Mouse (Mus musculus) heart, postnatal 0 days (tissue): ENCODE measurements around the gene Hspa5. TPM values are rescaled to one million over a fixed set of nuclear protein-coding genes. Genes with fewer than 3 reads are reported as not detected.
"Not testable (repeated sequence)": the region's sequence is repeated elsewhere in the genome, so short reads cannot be mapped to it uniquely, and the experiment has no call there.

Experiments used
- ATAC-seq: fragments of 200-750 bp; cut with Nextera tagmentation; 2 replicates; pipeline ENCODE4 v1.8.0; 2017; ENCODE audit warnings: low read depth, moderate number of reproducible peaks, moderate library complexity; ENCODE audit not compliant: insufficient read depth
- DNase-seq: peaks from one replicate; pipeline ENCODE4 v3.0.0-alpha.2; 2016; ENCODE audit warnings: low spot score
- H3K27ac ChIP-seq: fragments of 300-500 bp; sonication (generic); 2 replicates; pipeline ENCODE4 v1.5.1; 2014; ENCODE audit warnings: low read depth, mild to moderate bottlenecking
- H3K27me3 ChIP-seq: fragments of 300-500 bp; sonication (generic); 2 replicates; pipeline ENCODE4 v1.6.1; 2014; ENCODE audit warnings: low read length, mixed read lengths; ENCODE audit not compliant: control insufficient read depth, insufficient read depth
- H3K36me3 ChIP-seq: fragments of 300-500 bp; sonication (generic); replicated peaks from 2 replicates; pipeline ENCODE4 v1.6.1; 2014; ENCODE audit warnings: low read length, mixed read lengths; ENCODE audit not compliant: control insufficient read depth, insufficient read depth
- H3K4me1 ChIP-seq: fragments of 300-500 bp; sonication (generic); 2 replicates; pipeline ENCODE4 v1.6.1; 2014; ENCODE audit warnings: antibody characterized with exemption; ENCODE audit not compliant: control insufficient read depth, insufficient read depth
- H3K4me2 ChIP-seq: fragments of 300-500 bp; sonication (generic); 2 replicates; pipeline ENCODE4 v1.6.1; 2014; ENCODE audit warnings: low read depth, mild to moderate bottlenecking, low read length, moderate library complexity
- H3K4me3 ChIP-seq: fragments of 300-500 bp; sonication (generic); 2 replicates; pipeline ENCODE4 v1.5.1; 2014; ENCODE audit warnings: low read depth, low read length
- H3K9ac ChIP-seq: fragments of 300-500 bp; sonication (generic); replicated peaks from 2 replicates; pipeline ENCODE4 v1.6.1; 2014; ENCODE audit warnings: low read depth, low read length, mixed read lengths
- H3K9me3 ChIP-seq: fragments of 300-500 bp; sonication (generic); replicated peaks from 2 replicates; pipeline ENCODE4 v1.6.1; 2016; ENCODE audit warnings: low read length; ENCODE audit not compliant: control insufficient read depth
- CTCF ChIP-seq: IDR thresholded peaks from 2 replicates; pipeline ENCODE4 v1.5.1; 2016; ENCODE audit warnings: antibody characterized with exemption, control low read depth, low read depth
- EP300 ChIP-seq: IDR thresholded peaks from 2 replicates; pipeline ENCODE4 v1.6.1; 2016; ENCODE audit warnings: antibody characterized with exemption, low read depth
- WGBS: fragments of 180-500 bp; shearing (Covaris S2); extraction: QIAGEN DNeasy Blood & Tissue Kit; methylation state at CpG from one replicate; pipeline ENCODE4 v1.1.7; 2014; 5-methylcytosine and 5-hydroxymethylcytosine counted together
- polyA plus RNA-seq: library from polyadenylated mRNA; unstranded; fragments of >200 nt; fragmentation: Nextera tagmentation; extraction: Ambion mirVana; gene quantifications from 2 replicates; pipeline ENCODE4 v1.2.1, GENCODE M21; 2015
- total RNA-seq: library from RNA; depleted of rRNA; stranded (reverse); fragments of >200 nt; gene quantifications from 2 replicates; pipeline ENCODE4 v1.2.3, GENCODE M21; 2014; ENCODE audit warnings: low replicate concordance

The Hspa5 gene
- total and polyA plus RNA-seq, 2 experiments from 2014 or later: 175 to 348 TPM

DNA sequence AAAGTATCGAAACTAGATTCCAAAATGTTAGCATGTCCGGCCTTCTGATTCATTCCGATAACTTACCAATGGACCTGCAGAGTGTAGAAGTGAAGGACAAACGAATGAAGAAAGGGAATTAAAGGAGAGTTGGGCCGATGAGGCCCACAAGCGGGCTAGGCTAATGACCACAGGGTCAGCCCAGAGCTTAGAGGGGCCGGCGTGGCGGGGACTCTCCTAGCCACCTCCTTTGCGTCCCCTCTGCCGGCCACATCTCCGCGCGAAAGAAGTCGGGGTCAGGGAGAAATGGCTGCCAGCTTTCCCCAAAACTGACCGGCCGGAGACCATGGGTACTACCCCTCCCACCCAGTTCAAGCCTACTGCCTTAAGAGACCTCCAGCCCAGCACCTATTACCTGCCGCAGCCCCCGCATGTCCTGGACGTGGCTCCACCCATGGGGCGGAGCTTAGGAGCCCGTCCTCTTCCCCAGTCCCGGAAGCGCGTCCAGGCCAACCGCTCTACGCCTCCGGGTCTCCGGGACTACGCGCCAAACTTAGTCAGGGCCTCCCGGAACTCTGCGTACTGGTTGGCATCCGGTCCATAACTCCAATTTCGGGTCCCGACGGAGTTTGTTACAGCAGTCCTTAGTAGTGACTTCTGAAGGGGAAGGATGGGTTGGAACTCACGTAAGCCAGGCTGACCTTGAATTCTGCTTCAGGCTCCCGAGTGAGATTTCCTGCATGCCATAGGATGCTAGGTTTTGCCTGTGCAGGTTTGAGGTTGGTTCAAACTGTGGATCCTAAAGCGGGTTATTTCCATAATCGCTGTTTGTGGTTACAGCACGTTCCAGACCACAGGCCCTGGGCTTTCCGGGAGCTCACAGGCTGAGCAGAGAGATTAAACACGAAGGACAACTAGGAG lies 27.8 kb downstream of the Hspa5 start, which contains the start of gene Rabepk:
Gene Rabepk, minus strand, starts transcription at position 556 of the 900 bp plus-strand sequence.
- no peaks in the 10 kb centered on the region for H3K27me3 ChIP-seq
- TF ChIP-seq EP300: no peak
- no peak for TF ChIP-seq CTCF
- H3K9me3 ChIP-seq: no peaks in the 10 kb centered on the region
- 3% methylated on average over 44 of the region's 44 CpGs for WGBS
- H3K4me2 ChIP-seq: peak within 1 kb of the TSS; percentile 98
- peak within 1 kb of the TSS; percentile 78 for H3K4me3 ChIP-seq
- H3K4me1 ChIP-seq: peaks cover 22% of the 10 kb centered on the region
- DNase-seq (peak; percentile 90), ATAC-seq (peak; percentile 58)
- H3K36me3 ChIP-seq: peaks cover 16% of the 10 kb centered on the region; the same call in 1 of the 2 replicates
- peak within 1 kb of the TSS; percentile 70 for H3K9ac ChIP-seq
- peak within 1 kb of the TSS; percentile 77 for H3K27ac ChIP-seq

DNA sequence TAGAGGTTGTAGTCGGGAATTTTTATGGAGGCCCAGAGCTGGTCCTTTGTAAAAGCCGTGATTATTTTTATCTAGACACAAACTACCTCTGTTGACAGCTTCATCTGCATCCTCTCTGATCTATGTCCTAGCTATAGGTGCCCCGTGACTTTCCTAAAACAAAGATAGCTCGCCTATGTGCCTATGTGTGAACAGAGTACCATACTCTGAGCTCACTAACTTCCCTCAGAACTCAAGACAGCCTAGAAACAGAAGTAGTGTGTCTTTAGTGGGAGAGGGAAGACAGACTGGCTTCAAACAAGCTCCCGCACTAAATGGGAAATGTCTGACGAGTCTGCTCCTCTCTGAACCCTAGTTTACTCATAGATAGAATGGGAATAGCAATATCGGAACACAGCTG lies 28.6 kb downstream of the Hspa5 start:
- H3K9ac ChIP-seq: no peak overlapping the region
- DNase-seq: no peak
- H3K4me2 ChIP-seq: peak overlapping the region; percentile 98; the same call in 1 of the 2 replicates
- H3K4me3 ChIP-seq: 0 out of 2 replicates have a peak overlapping the region, but pooled peaks have one; percentile 78
- WGBS: 63% methylated on average over 7 of the region's 7 CpGs
- TF ChIP-seq CTCF (no peak), EP300 (no peak)
- H3K9me3 ChIP-seq: no peaks in the 10 kb centered on the region
- peaks cover 9% of the 10 kb centered on the region; the same call in 1 of the 2 replicates for H3K36me3 ChIP-seq
- no peak for ATAC-seq
- H3K4me1 ChIP-seq: peaks cover 26% of the 10 kb centered on the region
- H3K27me3 ChIP-seq: no peaks in the 10 kb centered on the region
- peak overlapping the region; percentile 77 for H3K27ac ChIP-seq

DNA sequence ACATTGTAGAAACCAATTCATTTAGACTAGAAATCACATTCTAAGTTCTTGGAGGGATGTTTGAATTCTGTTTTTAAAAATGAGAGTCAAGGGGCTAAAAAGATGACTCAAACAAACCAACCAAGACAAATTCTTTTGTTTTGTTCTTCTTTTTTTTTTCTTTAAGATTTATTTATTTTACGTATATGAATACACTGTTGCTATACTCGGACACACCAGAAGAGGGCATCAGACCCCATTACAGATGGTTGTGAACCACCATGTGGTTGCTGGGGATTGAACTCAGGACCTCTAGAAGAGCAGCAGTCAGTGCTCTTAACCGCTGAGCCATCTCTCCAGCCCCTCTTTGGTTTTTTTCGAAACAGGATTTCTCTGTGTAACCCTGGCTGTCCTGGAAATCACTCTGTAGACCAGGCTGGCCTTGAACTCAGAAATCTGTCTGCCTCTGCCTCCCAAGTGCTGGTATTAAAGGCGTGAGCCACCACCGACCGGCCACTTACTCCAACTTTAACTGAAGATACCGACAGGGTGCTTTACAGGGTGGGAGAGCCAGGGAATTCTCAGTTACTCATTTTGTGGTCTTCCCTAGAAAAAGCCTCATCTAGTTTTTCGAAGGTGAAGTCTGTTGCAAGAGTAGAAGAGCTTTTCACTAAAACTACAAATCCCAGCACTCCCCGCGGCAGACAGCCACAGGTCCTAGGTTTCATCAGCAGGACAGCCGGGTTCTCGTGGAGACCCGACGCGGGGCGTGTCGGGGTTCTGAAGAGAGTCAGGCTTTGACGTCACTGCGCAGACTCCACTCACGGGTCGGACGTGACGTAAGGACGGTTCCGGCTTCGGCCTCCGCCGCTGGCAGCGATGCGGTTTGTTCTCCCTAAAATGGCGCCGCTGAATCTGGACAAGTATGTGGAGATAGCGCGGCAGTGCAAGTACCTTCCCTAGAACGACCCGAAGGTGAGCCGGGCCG lies 30.0 kb downstream of the Hspa5 start:
- 0 out of 2 replicates have a peak, but pooled peaks cover 11% of the 10 kb centered on the region for H3K36me3 ChIP-seq
- WGBS: 5% methylated on average over 39 of the region's 39 CpGs
- H3K27ac ChIP-seq: peak overlapping the region; percentile 98
- DNase-seq (peak; percentile 99), ATAC-seq (peak; percentile 98)
- peak overlapping the region; percentile 83 for H3K4me3 ChIP-seq
- peak overlapping the region; percentile 76 for H3K4me2 ChIP-seq
- 0 out of 2 replicates have a peak, but pooled peaks have one; percentile 35 for TF ChIP-seq EP300
- no peak for TF ChIP-seq CTCF
- no peaks in the 10 kb centered on the region for H3K9me3 ChIP-seq
- H3K27me3 ChIP-seq: no peaks in the 10 kb centered on the region
- peak overlapping the region; percentile 83 for H3K9ac ChIP-seq
- H3K4me1 ChIP-seq: peaks cover 26% of the 10 kb centered on the region

DNA sequence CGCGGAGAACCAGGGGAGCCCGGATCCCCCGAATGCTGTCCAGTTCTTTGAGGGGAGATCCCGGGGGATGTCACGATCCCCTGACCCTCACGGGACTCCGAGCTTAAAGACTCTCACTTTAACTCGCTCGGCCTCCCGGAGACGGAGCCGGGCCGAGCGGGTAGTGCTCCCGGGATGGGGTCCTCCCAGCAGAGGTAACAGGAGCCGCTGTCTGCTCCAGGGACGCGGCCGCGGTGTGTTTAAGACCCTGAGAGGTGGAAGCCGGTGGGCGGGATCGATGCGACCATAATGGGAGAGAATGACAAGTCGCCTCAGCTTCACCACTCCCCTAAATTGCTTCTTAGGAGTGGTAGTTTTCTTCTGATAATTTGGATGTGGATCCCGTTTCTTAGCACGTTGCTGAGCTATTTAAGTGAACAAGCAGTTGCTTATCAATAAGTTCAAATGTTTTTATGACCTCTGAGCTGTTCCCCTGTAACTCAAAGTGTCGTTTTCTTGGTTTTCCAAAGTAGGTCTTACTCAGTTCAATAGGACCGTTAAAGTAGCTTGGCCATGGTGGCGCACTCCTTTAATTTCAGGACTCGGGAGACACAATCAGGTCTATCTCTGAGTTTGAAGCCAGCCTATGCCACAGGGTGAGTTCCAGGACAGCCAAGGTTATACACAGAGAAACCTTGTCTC lies 30.9 kb downstream of the Hspa5 start:
- H3K36me3 ChIP-seq: peaks cover 11% of the 10 kb centered on the region; the same call in 1 of the 2 replicates
- H3K4me1 ChIP-seq: peaks cover 26% of the 10 kb centered on the region
- peak overlapping the region; percentile 98 for H3K27ac ChIP-seq
- WGBS: 2% methylated on average over 22 of the region's 32 CpGs
- H3K9ac ChIP-seq: peak overlapping the region; percentile 83
- H3K4me2 ChIP-seq: peak overlapping the region; percentile 76
- ATAC-seq (peak; percentile 64), DNase-seq (peak; percentile 31)
- not testable (repeated sequence) for H3K9me3 ChIP-seq, H3K27me3 ChIP-seq
- peak overlapping the region; percentile 83 for H3K4me3 ChIP-seq

DNA sequence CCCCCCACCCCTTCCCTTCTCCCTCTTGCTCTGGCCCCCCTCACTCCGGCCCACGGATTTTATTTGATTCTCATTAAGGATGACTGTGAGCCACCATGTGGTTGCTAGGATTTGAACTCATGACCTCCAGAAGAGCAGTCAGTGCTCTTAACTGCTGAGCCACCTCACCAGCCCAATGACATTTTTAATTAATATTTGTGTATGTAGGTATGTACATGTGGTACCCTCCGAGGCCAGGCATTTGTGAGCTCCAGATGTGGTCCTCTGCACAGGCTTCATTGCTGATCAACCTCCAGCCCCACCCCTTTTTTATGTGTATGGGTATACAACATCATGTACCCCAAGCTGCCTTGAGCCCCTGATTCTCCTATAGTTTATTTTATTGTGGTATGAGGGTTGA lies 32.0 kb downstream of the Hspa5 start:
- H3K4me1 ChIP-seq: peaks cover 26% of the 10 kb centered on the region
- DNase-seq (no peak), ATAC-seq (no peak)
- H3K4me2 ChIP-seq: peak overlapping the region; percentile 41
- no peaks in the 10 kb centered on the region for H3K9me3 ChIP-seq
- H3K27me3 ChIP-seq: no peaks in the 10 kb centered on the region
- no peak overlapping the region for H3K4me3 ChIP-seq
- peaks cover 12% of the 10 kb centered on the region; the same call in 1 of the 2 replicates for H3K36me3 ChIP-seq
- WGBS: 74% methylated on average over 3 of the region's 3 CpGs
- no peak overlapping the region for H3K27ac ChIP-seq
- no peak for TF ChIP-seq CTCF
- TF ChIP-seq EP300: no peak
- H3K9ac ChIP-seq: no peak overlapping the region
